Mouse (Mus musculus): ENCODE measurements at regions not wholly inside any gene's neighbourhood (a gene's known extent, or its start where the extent isn't known, plus 50 kb on each side); places are given as distances from the start of the nearest gene placed in this dataset.

DNA sequence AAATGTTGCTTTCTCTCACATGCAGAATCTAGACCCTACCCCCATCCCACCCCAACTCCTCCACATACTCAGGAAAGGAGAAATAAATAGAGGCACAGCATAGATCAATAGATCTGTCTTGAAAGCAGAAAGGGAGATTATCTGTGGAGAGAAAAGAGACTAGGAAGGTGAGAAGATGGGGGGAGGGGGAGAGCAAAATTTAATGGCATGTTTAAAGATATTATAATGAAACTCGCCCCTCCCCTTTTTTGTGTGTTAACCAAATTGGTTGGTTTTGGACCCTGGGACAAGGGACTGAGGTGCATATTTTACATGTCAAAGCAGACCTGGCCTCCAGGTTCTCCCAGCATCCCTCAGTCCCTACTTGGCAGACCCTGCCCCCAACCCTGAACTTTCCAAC is 573.9 kb downstream of the Tmem132b start:
- TF ChIP-seq CTCF (IDR thresholded peaks at IDR 0.05; ENCODE audit: low read depth, low read length): no peak
- TF ChIP-seq GATA1 (IDR thresholded peaks at IDR 0.05; ENCODE audit: borderline replicate concordance, low read length): no peak
- no peak for TF ChIP-seq GATA2 (IDR thresholded peaks at IDR 0.05; ENCODE audit: borderline replicate concordance, low read depth, low read length)
- no peak for TF ChIP-seq TAL1 (conservative IDR thresholded peaks at IDR 0.05; ENCODE audit: low read depth, low read length)
- no peak for TF ChIP-seq POLR2AphosphoS5 (IDR thresholded peaks at IDR 0.05; ENCODE audit: insufficient replicate concordance, low read depth, low read length)
